In the genomic region with DNA sequence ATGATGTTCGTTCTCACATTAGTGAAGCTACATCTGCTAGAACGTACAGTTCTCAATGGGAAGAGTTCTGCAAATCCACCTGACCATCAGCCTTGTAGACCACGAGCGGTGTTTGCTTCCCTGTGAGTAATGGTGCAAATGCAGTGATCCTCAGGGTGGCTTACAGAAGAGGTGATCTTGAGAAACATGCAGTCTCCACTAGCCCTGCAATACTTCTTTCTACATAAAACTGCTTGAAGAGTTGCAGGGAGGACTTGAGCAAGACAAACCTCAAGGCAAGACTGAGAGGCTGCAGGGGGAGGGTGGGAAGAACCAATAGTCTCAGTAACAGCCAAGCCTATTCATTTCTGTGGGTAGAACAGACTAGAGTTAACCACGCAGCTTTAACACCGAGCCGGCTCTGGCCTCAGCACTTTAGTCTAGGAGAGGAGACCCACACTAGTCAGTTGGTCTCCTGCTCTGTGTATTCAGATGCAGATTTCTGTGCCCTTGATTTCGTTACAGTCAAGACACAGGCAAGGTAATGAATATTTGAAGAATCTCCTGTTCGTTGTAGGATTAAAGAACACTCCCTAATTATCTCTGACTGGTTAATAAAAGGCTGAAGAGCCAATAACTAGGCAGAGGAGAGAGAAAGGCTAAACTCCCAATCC, we compare ENCODE assay signal across 33 mouse cellular contexts. TPM values are rescaled to one million over a fixed set of nuclear protein-coding genes. Genes with fewer than 3 reads are reported as not detected.
DNase-seq lines count a peak whose midpoint lies in the region; ATAC-seq and TF ChIP-seq lines count a peak whose summit lies in the region.
"Had no signal": no experiment of that assay in that cellular context is flagged by ENCODE, and none has a peak within 500 bp of the region (broad histone marks: within the 10 kb centered on the region; RNA-seq: fewer than 3 reads in every experiment).

No protein-coding gene starts in this region.

- H3K27ac ChIP-seq in liver, embryonic 16.5 days (ENCODE audit: low read length): peak overlapping the region; percentile 50; the same call in 1 of the 2 replicates
- H3K27ac ChIP-seq in liver, embryonic 12.5 days: no peak overlapping the region
- H3K27ac ChIP-seq: heart, embryonic 10.5 days; heart, embryonic 15.5 days; hindbrain, embryonic 12.5 days; hindbrain, postnatal 0 days; intestine, embryonic 15.5 days; kidney, postnatal 0 days; limb, embryonic 10.5 days; limb, embryonic 15.5 days; liver, embryonic 15.5 days; midbrain, embryonic 12.5 days; neural tube, embryonic 13.5 days; stomach, embryonic 15.5 days had no signal

- no peak for TF ChIP-seq CTCF in E14TG2a.4 (conservative IDR thresholded peaks at IDR 0.05; ENCODE audit: low read length)

- no peak overlapping the region for H3K4me2 ChIP-seq in liver, embryonic 16.5 days (ENCODE audit: low read depth, low read length)
- no peak overlapping the region for H3K4me2 ChIP-seq in liver, embryonic 12.5 days
- H3K4me2 ChIP-seq: heart, embryonic 15.5 days; hindbrain, embryonic 12.5 days; intestine, embryonic 15.5 days; limb, embryonic 15.5 days; liver, embryonic 15.5 days; midbrain, embryonic 12.5 days; neural tube, embryonic 13.5 days; stomach, embryonic 15.5 days had no signal

- ATAC-seq in liver, embryonic 16.5 days (ENCODE audit: low read depth): no peak
- ATAC-seq in liver, embryonic 12.5 days: no peak
- ATAC-seq in monocyte, adult 5-6 weeks (replicated peaks; ENCODE audit: insufficient number of reproducible peaks, low FRiP score, low TSS enrichment, poor library complexity, severe bottlenecking): 0 out of 2 replicates have a peak, but pooled peaks have one; percentile 11
- ATAC-seq: forebrain, embryonic 16.5 days; hindbrain, postnatal 0 days; intestine, embryonic 15.5 days had no signal

- H3K9ac ChIP-seq in liver, embryonic 16.5 days (ENCODE audit: low read depth, low read length): no peak overlapping the region
- H3K9ac ChIP-seq in liver, embryonic 12.5 days: no peak overlapping the region
- H3K9ac ChIP-seq: heart, embryonic 15.5 days; hindbrain, embryonic 12.5 days; intestine, embryonic 15.5 days; limb, embryonic 15.5 days; liver, embryonic 15.5 days; midbrain, embryonic 12.5 days; neural tube, embryonic 13.5 days; stomach, embryonic 15.5 days had no signal

- peak; percentile 85 for DNase-seq in ZHBTc4 (ENCODE audit: low read depth, low spot score)
- DNase-seq in cerebellum, adult 9-10 months: no peak
- DNase-seq in spleen, adult 18-20 months: no peak
- DNase-seq: adrenal gland, postnatal 25 days; cerebellum, adult 18-20 months; cerebellum, postnatal 14 days; kidney, adult 8-10 months; layer of hippocampus, postnatal 36 days had no signal

- no peaks in the 10 kb centered on the region for H3K27me3 ChIP-seq in liver, embryonic 16.5 days (ENCODE audit: control insufficient read depth, insufficient read depth, low read depth, low read length)
- H3K27me3 ChIP-seq in liver, embryonic 12.5 days (replicated peaks): no peaks in the 10 kb centered on the region
- no peaks in the 10 kb centered on the region for H3K27me3 ChIP-seq in E14TG2a.4 (ENCODE audit: insufficient read depth, low read length)
- H3K27me3 ChIP-seq: heart, embryonic 15.5 days; hindbrain, embryonic 12.5 days; intestine, embryonic 15.5 days; limb, embryonic 15.5 days; liver, embryonic 15.5 days; megakaryocyte, embryonic 14.5 days; midbrain, embryonic 12.5 days; neural tube, embryonic 13.5 days; stomach, embryonic 15.5 days had no signal

- no peaks in the 10 kb centered on the region for H3K4me1 ChIP-seq in liver, embryonic 16.5 days (ENCODE audit: control insufficient read depth, low read depth, low read length)
- no peaks in the 10 kb centered on the region for H3K4me1 ChIP-seq in liver, embryonic 12.5 days
- peaks cover 55% of the 10 kb centered on the region for H3K4me1 ChIP-seq in E14TG2a.4 (replicated peaks; ENCODE audit: low read depth, low read length)
- H3K4me1 ChIP-seq: heart, embryonic 10.5 days; heart, embryonic 15.5 days; hindbrain, embryonic 12.5 days; intestine, embryonic 15.5 days; limb, embryonic 10.5 days; limb, embryonic 15.5 days; liver, embryonic 15.5 days; megakaryocyte, embryonic 14.5 days; midbrain, embryonic 12.5 days; neural tube, embryonic 13.5 days; stomach, embryonic 15.5 days had no signal

- H3K9me3 ChIP-seq in liver, embryonic 16.5 days (replicated peaks; ENCODE audit: control insufficient read depth, low read length): no peaks in the 10 kb centered on the region
- no peaks in the 10 kb centered on the region for H3K9me3 ChIP-seq in liver, embryonic 12.5 days (replicated peaks)
- no peaks in the 10 kb centered on the region for H3K9me3 ChIP-seq in E14TG2a.4 (ENCODE audit: low read length)
- H3K9me3 ChIP-seq: G1E; heart, embryonic 10.5 days; heart, embryonic 15.5 days; hindbrain, embryonic 12.5 days; intestine, embryonic 15.5 days; limb, embryonic 10.5 days; limb, embryonic 15.5 days; liver, embryonic 15.5 days; megakaryocyte, embryonic 14.5 days; midbrain, embryonic 12.5 days; neural tube, embryonic 13.5 days; stomach, embryonic 15.5 days had no signal

- peaks cover 17% of the 10 kb centered on the region for H3K36me3 ChIP-seq in liver, embryonic 16.5 days (ENCODE audit: control insufficient read depth, insufficient read depth)
- H3K36me3 ChIP-seq in liver, embryonic 12.5 days: peaks cover 89% of the 10 kb centered on the region
- H3K36me3 ChIP-seq in E14TG2a.4 (ENCODE audit: insufficient read depth, low read length): peaks cover 66% of the 10 kb centered on the region
- H3K36me3 ChIP-seq: intestine, embryonic 15.5 days had no signal

- H3K4me3 ChIP-seq in liver, embryonic 16.5 days (ENCODE audit: low read depth, low read length): no peak overlapping the region
- no peak overlapping the region for H3K4me3 ChIP-seq in liver, embryonic 12.5 days
- H3K4me3 ChIP-seq in E14TG2a.4 (replicated peaks; ENCODE audit: low read length): peak overlapping the region; percentile 66
- H3K4me3 ChIP-seq: erythroblast, embryonic 14.5 days; heart, embryonic 10.5 days; heart, embryonic 15.5 days; hindbrain, embryonic 12.5 days; intestine, embryonic 15.5 days; limb, embryonic 10.5 days; limb, embryonic 15.5 days; liver, embryonic 15.5 days; megakaryocyte, embryonic 14.5 days; midbrain, embryonic 12.5 days; neural tube, embryonic 13.5 days; stomach, embryonic 15.5 days had no signal

- 76% methylated on average over 9 of the region's 9 CpGs for WGBS in liver, embryonic 16.5 days (ENCODE audit: insufficient replicate concordance)
- WGBS in liver, embryonic 12.5 days (ENCODE audit: insufficient replicate concordance): 84% methylated on average over 9 of the region's 9 CpGs

RNA-seq across cellular contexts. Expression of a gene that starts 34.6 kb away (rescaled TPM):
- not detected in 2 replicates for polyA plus RNA-seq in liver, embryonic 16.5 days (2015; fragmentation: Nextera tagmentation; extraction: Ambion mirVana)
- not detected in 2 replicates for polyA plus RNA-seq in liver, embryonic 12.5 days (2016; fragmentation: Nextera tagmentation; extraction: Ambion mirVana)
- 70.8 to 81.1 TPM (median 72.0 TPM) in 3 replicates for total RNA-seq in monocyte, adult 5-6 weeks (2017)
- total RNA-seq: adrenal gland, postnatal 25 days; G1E; layer of hippocampus, postnatal 36 days; midbrain, postnatal 0 days had no signal
- polyA plus RNA-seq: brain, embryonic 14.5 days; cortical plate, adult 2 months; erythroblast, embryonic 14.5 days; forebrain, embryonic 11.5 days; forebrain, embryonic 16.5 days; G1E; heart, embryonic 10.5 days; heart, embryonic 15.5 days; hindbrain, embryonic 12.5 days; hindbrain, postnatal 0 days; intestine, embryonic 15.5 days; kidney, postnatal 0 days; limb, embryonic 10.5 days; lung, embryonic 16.5 days; midbrain, embryonic 12.5 days; midbrain, postnatal 0 days; neural tube, embryonic 13.5 days; stomach, embryonic 15.5 days had no signal

RNA-seq across cellular contexts. Expression of a gene that starts 57.6 kb away (rescaled TPM):
- 32.8 and 34.7 TPM in 2 replicates for polyA plus RNA-seq in liver, embryonic 16.5 days (2015; fragmentation: Nextera tagmentation; extraction: Ambion mirVana)
- polyA plus RNA-seq in liver, embryonic 12.5 days (2016; fragmentation: Nextera tagmentation; extraction: Ambion mirVana): 62.1 and 63.7 TPM in 2 replicates
- total RNA-seq in monocyte, adult 5-6 weeks (2017): 124 to 272 TPM (median 203 TPM) in 3 replicates
